Mouse (Mus musculus) T-helper 1 cell (primary cell): ENCODE measurements at regions not wholly inside any gene's neighbourhood (a gene's known extent, or its start where the extent isn't known, plus 50 kb on each side); places are given as distances from the start of the nearest gene placed in this dataset.

Source experiments
- in situ Hi-C: fragments of 300-600 bp; cut with MboI, MseI; formaldehyde crosslinking; loops from one replicate; pipeline ENCODE4 v1.15.1; 2025; ENCODE audit warnings: high pct_unique_total_duplicates

DNA sequence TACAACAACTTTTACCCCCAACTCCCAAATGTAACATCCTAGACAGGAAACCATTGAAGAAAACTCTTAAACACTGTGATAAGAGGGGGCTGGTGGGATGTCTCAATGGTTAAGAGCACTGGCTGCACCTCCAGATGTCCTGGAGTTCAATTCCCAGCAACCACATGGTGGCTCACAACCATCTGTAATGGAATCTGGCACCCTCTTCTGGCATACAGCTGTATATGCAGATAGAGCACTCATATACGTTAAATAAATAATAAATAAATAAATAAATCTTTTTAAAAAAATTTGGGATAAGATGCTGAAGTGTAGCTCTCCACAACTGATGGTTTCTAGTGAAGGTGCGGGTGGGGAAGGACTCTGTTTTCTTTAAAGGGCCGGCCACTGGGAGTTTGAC is 69.3 kb downstream of the Kctd15 start:
- in situ Hi-C loops = no loop called here

- in situ Hi-C loops = no loop called here
These were observed 71.1 kb downstream of the Kctd15 start for GRCm38 (mm10) chr7:34585312-34585865.

DNA sequence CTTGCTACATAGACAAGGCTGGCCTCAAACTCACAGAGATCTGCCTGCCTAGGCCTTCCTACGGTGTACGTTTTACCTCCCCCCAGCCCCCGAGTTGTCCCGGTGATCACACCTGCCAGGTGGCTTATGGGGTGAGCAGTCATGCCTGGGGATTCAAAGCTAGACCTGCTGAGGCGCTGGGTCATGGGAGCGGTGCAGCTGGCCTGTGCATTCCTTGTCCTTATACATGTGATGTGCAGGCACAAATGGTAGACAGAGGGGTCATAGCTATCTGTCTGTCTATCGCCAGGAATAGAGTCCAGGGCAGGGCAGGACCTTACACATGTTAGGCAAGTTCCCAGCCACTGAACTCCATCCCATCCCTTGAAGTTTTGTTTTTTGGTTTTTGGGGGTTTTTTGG is 71.7 kb downstream of the Kctd15 start:
- in situ Hi-C loops = no loop called here

DNA sequence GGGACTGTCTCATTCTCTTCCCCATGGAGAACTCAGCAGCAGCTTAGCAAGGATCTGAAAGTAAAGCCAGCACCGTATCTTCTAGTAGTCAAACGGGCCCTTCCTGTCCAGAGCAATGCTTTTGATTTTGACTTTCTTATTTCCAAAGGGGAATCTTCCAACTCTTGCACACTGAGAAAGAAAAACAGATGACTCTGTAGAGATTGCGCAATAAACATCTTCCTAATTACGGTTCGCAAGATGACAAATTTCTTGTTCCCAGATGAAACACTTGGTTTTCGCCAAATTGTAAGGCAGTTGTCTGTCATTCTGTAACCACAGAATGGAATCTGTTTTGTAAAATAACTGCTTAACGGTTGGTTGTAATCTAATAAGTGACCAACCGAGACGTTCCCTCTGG is 75.7 kb downstream of the Kctd15 start:
- in situ Hi-C loops = no loop called here

- in situ Hi-C loops = no loop called here
These were observed 85.2 kb downstream of the Kctd15 start for GRCm38 (mm10) chr7:34571295-34571694.

- in situ Hi-C loops = no loop called here
These were observed 86.1 kb downstream of the Kctd15 start for GRCm38 (mm10) chr7:34570114-34571065.

DNA sequence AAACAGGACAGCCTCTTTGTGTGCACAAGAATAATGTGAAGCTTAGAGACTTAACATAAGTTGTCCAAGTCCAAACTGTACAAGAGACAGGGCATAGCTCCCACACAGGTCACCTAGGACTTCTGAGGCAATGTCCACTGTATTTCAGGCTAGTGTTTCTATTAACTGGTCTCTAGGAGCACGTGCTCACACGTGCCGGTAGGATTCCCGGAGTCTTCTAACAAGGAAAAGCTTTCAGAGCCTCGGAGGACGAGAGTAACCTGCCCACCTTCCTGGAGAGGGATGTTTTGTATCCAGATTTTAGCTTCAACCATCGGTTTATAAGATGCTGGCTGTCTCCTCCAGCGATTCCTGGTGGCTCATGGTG is 86.8 kb downstream of the Kctd15 start:
- in situ Hi-C loops = no loop called here

- in situ Hi-C loops = no loop called here
These were observed 89.0 kb downstream of the Kctd15 start for GRCm38 (mm10) chr7:34567575-34567974.

DNA sequence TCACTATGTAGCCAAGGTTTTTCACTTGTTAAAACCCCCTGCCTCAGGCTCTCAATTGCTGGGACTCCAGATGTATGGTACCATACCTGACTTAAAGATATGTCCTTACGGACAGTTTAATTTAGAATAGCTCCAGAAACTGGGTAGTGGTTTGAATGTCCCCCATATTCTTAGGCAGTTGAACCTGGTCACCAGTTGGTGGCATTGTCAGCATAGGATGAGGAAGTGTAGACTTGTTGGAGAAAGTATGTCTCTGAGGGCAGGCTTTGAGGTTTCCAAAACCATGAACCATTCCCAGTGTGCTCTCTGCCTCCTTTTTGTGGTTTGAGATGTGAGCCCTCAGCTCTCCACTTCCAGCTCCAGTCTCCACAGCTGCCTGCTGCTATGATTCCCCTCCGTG is 94.4 kb downstream of the Kctd15 start:
- in situ Hi-C loops = no loop called here

DNA sequence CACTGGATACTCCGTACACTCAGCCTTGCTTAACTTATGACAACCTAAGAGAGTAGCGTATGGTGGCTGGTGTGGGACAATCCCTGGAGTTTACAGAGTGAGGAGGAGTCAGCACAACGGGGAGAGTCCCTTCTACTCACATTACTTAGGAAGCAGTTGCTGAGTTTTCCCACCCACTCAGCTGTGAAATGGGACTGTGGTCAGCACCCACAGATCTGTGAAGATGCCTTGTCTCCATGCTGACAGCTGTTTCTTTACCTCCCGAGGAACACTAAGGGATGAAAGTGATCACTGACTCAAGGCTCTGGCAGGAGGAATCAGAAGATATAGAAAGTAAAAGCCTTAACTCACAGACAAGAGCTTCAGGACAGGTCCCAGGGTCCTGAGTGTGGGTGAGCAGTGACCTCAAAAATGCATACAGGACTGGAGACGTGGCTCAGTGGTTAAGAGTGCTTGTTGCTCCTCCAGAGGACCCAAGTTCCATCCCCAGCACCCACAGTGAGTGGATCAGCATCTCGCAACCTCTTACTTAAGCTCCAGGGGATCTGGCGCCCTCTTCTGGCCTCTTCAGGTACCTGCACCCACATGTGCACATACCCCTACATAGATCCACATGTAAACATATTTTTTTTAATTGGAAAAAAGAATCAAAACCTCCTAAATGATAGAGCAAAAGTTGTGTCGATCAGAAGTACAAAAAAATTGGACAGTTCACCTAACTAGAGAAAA is 97.8 kb downstream of the Kctd15 start:
- in situ Hi-C loops = no loop called here

GRCm38 (mm10) chr7:34555196-34555595 is 101.3 kb downstream of the Kctd15 start:
- in situ Hi-C loops = no loop called here

DNA sequence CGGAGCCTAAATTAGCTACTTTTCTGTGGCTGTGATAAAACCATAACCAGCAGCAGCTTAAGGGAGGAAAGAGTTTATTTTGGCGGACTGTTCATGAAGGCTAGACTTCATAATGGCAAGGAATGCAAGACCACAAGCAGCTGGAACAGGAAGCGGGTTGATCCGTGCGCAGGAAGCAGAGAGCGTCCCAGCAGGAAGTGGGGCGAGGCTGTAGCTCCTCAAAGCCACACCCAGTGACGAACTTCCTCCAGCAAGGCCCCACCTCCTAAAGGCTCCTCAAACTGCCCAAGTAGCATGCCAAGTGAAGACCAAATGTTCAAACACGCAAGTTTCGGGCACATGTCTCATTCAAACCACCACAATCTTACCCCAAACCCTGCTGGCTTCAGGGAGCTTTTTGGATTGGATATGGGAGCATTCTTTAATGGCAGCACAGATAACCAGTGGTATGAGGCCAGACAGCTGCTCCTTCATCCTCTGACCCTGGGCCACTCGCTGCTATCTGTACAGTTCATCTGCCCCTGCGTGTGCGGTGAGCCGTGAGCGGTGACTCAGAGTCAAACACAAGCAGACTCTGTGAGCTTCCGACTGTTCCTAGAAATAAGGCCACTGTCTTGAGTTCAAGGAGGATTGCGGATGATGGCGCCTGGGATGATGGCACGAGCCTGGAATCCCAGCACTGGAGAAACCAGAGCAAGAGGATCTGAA is 109.8 kb downstream of the Kctd15 start:
- in situ Hi-C loops = no loop called here

DNA sequence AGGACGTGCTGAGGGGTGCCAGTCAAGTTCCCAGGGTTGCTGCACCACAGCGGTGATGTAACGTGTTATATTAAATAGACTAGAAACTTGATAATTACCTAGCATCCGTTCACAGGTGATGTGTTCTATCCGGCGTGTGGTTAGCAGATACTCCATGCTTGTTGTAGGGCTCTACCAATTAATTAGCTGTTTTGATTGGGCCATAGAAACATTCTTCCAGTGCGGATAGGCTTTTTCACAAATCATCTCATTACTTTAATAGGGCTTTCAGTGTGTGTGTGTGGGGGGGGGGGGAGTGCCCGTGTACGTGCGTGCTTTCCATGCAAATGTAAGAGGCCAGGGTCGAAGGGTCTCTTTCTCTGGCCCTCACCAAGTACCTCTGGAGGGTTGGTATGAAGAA is 110.6 kb downstream of the Kctd15 start:
- in situ Hi-C loops = no loop called here

DNA sequence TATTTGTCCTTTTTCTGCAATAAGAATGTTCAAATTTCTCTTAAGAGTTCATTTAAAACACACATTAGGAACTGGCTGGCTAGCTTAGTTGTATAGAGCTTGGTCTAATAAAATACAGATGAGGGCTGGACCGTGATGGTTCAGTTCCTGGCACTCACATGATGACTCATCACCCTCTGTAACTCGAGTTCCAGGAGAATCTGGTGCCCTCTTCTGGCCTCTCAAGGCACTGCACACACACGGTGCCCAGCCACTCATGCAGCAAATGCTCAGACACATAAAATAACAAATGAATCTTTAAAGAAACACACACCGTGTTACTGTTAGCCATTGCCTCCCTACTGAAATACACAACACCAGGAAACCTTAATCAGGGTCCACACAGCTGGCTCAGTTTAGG is 114.6 kb downstream of the Kctd15 start:
- in situ Hi-C loops = no loop called here

- in situ Hi-C loops = no loop called here
These were observed 115.5 kb downstream of the Kctd15 start for GRCm38 (mm10) chr7:34541000-34541399.

DNA sequence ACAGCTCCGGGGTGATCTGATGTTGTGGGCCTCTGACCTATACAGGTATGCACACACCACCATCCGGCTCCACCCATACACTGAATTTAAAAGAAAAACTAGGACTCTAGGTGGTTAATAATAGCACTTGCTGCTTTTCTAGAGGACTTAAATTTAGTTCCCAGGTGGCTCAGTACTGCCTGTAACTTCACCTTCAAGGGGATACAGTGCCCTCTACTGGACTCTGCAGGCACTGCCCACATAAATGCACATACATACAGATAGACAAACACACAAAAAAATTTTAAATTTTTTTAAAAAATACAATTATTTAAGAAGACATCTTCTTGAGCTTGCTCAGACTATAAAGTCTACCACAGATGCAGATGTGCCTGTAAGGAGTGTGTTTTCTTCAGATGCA is 116.7 kb downstream of the Kctd15 start:
- in situ Hi-C loops = no loop called here

DNA sequence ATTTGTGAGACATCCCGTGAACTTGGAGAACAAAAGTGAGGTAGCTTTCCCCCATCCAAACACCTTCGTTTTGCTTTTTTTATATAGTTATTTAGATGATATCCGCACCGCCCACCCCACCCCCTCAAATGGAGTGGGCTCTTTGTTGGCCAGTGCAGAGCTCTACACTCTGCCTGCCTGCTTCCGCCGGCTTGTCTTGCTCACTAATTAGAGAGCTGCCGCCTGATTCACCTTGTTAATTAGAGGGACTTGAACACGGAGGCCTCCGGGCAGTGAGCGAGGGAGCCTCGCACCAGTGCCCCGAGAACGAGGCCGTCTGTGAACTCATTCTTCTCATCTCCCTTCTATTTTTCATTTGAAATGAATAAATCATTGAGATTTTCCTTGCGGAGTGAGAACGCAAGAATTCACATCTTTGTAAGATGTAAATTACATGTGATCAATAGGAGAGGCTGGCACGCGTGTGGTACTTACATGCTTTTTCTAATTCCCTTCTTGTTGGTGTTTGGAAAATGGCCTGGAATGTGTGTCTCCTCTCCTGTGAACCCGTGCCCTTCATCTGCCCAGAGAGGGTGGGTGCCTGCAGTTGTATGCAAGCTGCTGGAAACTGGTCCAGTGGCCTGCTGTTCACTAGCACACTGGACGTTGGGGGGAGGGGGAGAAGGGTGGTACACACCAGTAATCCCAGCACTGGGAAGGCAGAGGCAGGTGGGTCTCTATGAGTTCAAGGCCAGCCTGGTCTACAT is 118.0 kb downstream of the Kctd15 start:
- in situ Hi-C loops = no loop called here

GRCm38 (mm10) chr7:34537122-34537521 is 119.4 kb downstream of the Kctd15 start:
- in situ Hi-C loops = no loop called here

DNA sequence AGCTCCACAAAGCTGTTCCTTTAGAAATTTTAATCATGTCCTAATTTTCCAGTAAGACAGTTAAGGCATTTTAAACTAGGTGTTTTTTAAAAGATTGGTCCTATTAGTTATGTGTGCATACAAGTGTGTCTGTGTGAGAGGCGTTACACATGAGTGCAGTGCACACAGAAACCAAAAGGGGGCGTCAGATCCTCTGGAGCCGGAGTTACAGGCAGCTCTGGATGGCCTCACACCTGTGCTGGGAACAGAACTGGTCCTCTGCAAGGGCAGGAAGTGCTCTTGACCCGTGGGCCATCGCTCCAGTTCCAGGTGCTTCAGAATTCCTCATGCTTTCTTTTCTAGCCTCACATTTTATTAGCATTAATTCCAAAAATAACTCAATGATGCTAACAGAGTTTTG is 122.3 kb downstream of the Kctd15 start:
- in situ Hi-C loops = no loop called here

DNA sequence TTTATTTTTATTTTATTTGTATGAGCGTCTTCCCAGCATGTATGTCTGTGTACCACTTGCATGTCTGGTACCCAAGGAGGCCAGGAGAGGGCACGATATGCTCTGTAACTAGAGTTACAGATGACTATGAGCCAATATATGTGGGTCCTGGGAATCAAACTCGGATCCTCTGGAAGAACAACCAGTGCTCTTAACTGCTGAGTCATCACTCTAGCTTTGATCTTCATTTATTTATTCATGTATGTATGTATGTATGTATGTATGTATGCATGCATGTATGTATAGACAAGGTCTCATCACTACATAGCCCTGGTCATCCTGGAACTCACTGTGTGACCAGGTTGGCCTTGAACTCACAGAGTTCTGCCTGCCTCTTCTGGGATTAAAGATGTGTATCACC is 124.9 kb downstream of the Kctd15 start:
- in situ Hi-C loops = no loop called here

DNA sequence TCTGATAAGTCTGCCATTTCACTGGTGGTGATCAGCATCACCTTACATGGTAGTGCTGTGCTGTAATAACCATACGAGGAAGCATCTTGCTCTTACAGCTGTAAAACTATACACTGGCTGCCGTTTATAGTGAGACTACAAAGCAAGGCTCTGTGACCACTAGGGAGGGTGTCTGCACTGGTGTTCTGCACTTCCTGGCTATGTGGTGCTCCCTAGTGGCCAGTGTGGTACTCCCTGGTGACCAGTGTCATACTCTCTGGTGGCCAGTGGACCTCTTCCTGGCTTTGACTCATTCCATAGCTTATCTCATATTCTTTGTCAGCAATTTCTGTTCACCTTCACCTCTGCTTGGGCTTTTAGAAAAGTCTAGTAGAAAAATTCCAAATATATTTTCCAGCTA is 114.7 kb upstream of the Lsm14a start:
- in situ Hi-C loops = no loop called here
